Mouse (Mus musculus): ENCODE data around the gene Ska2.

Gene Ska2

GRCm38 (mm10) chr11:87108755-87109518, at the start of gene Ska2:
Ska2 (plus strand) TSS chr11:87109234.
- DNase-seq, result peak; percentile 99

- no peak for DNase-seq
Measured at GRCm38 (mm10) chr11:87060410-87060809, 48.6 kb upstream of the Ska2 start.

DNA sequence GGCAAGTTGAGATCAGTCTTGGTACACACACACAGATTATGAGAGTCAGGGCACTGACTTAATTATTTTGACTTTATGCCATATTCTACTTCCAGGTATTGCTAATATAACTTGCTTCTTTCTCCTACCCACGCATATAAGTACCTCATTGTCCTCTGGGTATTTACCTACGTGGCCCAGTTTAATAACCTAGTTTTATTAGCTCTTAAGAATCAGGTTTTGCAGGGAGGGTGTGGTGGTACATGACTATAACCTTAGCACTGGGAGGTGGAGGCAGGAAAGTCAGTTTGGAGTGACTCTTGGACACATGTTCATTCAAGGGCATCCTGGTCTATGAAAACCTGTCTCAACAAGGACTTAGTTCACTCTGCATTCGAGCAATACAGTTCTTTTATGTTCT, 46.9 kb upstream of the Ska2 start:
- no peak for DNase-seq

DNA sequence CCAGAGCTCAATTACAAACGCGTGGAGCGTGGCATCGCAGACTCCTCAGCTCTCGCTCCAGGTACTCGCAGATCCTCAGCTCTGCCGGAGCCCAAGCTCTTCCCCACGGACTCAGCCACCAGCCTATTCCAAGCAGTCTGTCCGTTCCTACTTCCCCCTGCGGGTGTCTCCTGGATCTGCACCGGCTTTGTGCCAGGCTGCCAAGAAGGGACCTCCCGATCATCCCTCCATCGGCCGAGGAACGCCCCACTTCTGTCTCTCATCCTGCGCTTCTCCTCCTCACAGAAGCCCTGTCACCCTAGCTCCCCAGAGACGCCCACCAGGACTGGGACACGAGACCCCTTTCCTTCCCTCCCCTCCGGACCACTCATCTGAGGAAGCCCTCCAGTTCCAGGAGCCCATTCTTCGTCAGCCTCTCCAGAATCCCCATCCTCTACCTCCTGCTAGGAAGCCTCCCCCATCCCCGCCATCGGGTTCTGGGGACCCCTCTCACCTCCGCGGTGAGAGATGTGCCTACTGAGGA, 35.6 kb upstream of the Ska2 start:
- peak; percentile 75 for DNase-seq

DNA sequence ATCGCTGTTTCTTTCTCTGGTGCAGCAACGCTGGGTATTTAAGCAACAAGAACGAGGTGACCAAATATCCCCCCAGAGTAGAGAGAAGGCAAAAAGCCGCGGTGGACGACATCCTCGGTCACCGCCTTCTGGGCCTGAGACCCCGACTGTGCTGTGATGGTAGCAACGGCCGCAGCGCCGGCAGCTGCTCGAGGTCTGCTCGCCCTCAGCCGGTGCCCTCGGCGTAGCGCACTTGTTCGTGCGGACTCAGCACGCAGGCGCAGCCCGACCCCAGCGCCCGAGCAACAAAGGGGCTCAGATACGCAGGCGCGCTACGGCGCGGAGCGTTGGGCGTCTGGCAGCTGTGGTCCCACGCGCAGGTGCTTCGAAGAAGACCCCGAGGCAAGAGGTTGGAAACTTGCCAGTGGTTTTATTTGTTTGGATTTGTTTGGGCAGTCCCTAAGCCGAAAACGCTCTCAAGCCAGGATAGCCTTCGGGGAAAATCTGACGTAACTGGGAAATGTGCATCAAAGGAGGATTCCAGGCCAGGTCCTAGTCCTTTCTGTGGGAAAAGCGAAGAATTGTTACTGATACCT, 35.1 kb upstream of the Ska2 start, which contains the start of gene Gdpd1:
Gene Gdpd1 (minus strand): TSS at position 197 of the 575 bp plus-strand sequence.
- DNase-seq, result peak; percentile 90

DNA sequence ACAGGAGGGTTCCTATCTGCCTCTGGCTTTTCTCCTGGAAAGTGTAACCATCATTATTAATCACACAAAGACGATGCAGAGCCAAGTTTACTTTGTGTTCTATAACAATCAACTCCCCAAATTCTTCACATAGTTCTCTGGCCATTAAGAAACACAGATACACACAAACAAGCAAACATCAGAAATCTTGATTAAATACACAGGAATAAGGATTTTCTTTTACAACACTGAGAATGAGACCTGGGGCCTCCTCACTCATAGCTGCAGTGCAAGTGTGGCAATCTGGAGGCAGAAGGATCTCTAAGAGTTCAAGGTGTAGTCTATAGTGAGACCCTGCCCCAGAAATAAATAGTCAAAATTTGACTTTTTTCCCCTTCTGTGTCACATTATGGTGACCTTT, 25.3 kb upstream of the Ska2 start:
- no peak for DNase-seq

GRCm38 (mm10) chr11:87085461-87085860, 23.6 kb upstream of the Ska2 start:
- no peak for DNase-seq

GRCm38 (mm10) chr11:87086290-87086984, 22.6 kb upstream of the Ska2 start, which contains the start of gene Smg8:
Smg8 (minus strand) TSS chr11:87086774.
- DNase-seq, result peak; percentile 75

DNA sequence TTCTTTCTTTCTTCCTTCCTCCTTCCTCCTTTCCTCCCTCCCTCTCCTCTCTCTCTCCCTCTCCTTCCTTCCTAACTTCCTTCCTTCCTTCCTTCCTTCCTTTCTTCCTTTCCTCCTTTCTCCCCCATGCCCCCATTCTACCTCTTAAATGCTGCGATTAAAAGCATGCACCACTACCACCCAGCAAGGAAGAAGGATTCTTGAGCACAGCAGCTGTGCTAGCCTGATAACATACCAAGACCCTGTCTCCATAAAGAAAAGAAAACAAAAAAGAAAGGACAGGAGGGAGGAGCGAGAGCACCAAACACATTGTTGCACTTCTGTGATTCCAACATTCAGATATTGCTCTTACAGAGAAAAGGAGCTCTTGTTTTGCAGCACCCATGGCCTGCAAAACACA, 21.9 kb upstream of the Ska2 start:
- DNase-seq, result no peak

DNA sequence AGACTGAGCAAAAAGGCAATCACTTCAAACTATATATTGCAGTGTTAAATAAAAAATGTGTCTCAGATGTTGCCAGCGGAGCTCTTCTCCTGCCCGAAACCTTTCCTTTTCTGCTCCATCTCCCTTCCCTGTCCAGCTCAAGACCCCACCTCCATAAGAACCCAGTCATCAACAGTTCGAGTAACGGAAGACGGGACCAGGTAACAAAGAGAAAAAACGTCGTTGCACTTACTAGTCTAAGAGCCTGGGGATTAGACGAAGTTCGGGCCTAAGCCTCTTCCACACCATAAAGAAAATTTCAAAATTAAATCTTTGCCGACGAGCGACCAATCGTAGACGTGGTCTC, 652 bp upstream of the Ska2 start, which contains the start of gene Prr11:
Gene Prr11 (minus strand): TSS at position 300 of the 346 bp plus-strand sequence.
- no peak for DNase-seq

- DNase-seq, result no peak
Measured at GRCm38 (mm10) chr11:87109519-87110171, 611 bp downstream of the Ska2 start.

- DNase-seq, result no peak
Measured at GRCm38 (mm10) chr11:87110172-87110909, 1.3 kb downstream of the Ska2 start.

GRCm38 (mm10) chr11:87121864-87122263, 12.8 kb downstream of the Ska2 start:
- no peak for DNase-seq

- DNase-seq, result no peak
Measured at GRCm38 (mm10) chr11:87125562-87125961, 16.5 kb downstream of the Ska2 start.

DNA sequence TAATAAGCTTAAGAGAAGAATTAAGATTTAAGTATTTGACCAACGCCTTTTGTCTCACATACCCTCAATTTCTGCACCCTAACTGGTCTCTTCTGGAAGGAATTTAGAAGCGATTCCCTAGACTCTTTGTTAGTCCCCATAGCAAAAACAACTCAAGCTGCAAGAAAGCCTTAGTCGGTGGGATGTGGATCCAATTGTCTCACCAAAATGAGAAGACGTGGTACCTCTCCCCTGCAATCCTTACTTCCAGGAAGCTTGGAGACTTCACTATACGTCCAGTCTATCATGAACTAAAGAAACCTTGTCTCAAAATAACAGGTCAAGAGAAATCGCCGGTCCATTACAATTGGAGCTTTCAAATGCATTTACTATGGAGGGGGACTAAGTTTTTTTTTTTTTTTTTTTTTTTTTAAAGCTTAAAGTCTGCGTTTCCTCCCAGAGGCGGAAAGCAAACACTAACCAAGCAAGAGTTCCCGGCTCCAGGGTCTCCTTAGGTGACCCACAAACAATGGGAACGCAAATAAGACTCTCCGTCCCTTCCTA, 17.3 kb downstream of the Ska2 start:
- DNase-seq, result no peak

DNA sequence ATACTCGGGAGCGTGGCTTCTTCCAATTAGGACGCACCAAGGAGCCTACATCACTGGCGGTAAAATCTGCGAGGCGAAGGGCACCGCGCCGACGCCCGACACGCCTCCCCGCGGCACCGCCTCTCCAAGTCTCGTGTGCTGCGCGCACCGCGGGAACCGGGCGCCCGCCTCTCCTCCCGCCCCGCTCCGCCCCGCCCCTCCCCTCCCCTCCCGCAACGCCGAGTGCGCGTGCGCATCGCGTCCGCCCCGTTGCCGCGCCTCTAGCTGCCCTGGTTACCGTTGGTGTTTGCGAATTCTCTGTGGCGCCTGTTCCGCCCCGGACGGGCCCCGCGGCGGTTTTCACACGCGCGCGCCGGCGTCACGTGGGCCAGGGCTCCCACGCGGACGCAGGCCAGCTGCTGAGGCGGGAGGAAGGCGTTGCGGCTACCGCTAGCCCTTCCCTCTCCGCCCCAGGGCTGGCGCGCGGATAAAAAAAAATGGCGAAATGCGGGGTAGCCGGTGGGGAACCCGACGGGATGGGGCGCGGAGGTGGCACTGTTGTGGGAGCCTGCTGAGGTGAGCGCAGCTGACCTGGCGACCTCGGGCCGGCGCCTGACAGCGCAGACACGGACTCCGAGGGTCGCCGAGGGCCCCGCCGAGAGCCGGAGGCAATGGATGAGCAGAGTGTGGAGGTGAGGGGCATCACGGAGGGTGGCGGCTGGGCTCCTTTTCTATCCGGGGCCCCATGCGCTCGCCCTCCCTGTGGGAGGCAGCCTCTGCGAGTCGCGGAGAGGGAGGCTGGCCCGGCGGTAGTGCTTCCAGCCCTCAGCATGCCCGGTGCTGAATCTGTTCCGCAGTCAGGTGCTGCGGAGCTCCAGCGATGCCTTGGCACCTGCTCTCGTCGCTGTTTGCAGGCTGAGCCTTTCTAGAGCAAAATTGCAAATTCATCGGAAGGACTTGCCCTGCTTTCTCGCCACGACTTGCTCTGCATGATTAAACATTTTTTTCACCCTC, 18.1 kb downstream of the Ska2 start, which contains the start of gene Trim37:
Gene Trim37 (plus strand): TSS at position 254 of the 993 bp plus-strand sequence.
- DNase-seq, result peak; percentile 92

DNA sequence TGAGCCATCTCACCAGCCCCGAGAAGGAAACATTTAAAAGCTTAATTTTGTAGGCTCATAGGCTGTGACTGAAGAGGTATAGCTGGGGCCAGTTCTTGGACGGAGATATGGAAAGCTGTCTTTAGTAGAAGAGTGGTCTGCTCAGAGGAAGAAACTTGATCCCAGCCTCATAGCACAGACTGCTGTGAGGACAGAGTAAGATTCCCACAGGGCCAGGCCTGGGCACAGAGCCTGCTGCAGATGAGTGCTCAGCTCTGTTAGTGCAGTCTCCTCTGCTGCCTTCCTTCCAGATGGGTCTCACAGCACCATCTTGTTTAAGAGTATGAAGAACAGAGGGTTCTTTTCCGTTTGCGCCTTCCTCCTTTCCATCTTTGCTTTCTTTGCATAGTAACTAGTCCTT, 27.2 kb downstream of the Ska2 start:
- peak; percentile 37 for DNase-seq

GRCm38 (mm10) chr11:87158012-87158411, 49.0 kb downstream of the Ska2 start:
- DNase-seq, result no peak

- DNase-seq, result no peak
Measured at GRCm38 (mm10) chr11:87162687-87163086, 53.7 kb downstream of the Ska2 start.

GRCm38 (mm10) chr11:87163751-87164150, 54.7 kb downstream of the Ska2 start:
- DNase-seq, result no peak

DNA sequence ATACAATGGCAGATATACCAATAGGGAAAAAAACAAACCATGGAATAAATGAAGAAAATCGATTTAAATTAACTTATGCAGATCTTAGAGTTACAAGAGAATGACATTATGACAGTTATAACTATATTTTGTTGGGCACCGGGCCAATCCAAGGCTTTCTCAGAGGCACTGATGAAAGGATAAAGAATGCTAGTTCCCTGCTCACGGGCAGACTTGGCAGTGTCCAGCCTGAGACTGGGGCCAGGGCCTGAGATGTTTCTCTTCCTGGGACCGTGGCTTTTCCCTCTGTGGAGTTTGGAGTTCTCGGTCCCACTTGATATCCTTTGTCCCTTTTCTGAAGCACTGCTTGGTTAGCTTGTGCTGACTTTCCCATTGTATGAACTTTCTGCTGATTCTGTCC, 64.6 kb downstream of the Ska2 start:
- DNase-seq, result no peak

Measured in layer of hippocampus, adult 9-11 months (tissue).